19 mouse cellular contexts compared by ENCODE assay signal in genomic region chr9:75121126-75121525, GRCm38 (mm10). TPM values are rescaled to one million over a fixed set of nuclear protein-coding genes. Genes with fewer than 3 reads are reported as not detected.
A peak's percentile ranks its signal among the peaks of the same experiment; 100 is the strongest.
DNase-seq lines count a peak whose midpoint lies in the region; ATAC-seq and TF ChIP-seq lines count a peak whose summit lies in the region.
"Had no signal": no experiment of that assay in that cellular context is flagged by ENCODE, and none has a peak within 500 bp of the region (broad histone marks: within the 10 kb centered on the region; RNA-seq: fewer than 3 reads in every experiment).

No protein-coding gene starts in this region.

- no peak for TF ChIP-seq CTCF in left cerebral cortex, adult 2 months (IDR thresholded peaks at IDR 0.05)

- H3K27ac ChIP-seq in left cerebral cortex, adult 2 months: peak overlapping the region; percentile 63; the same call in 1 of the 2 replicates
- H3K27ac ChIP-seq: forebrain, embryonic 10.5 days; heart, embryonic 15.5 days; hindbrain, embryonic 13.5 days; midbrain, embryonic 13.5 days had no signal

- peak; percentile 76 for ATAC-seq in frontal cortex, adult (ENCODE audit: low TSS enrichment)
- ATAC-seq: forebrain, postnatal 0 days; liver, postnatal 0 days; midbrain, embryonic 13.5 days had no signal

- DNase-seq in frontal cortex, postnatal 14 days (ENCODE audit: low spot score in 2 of 2): no peak
- no peak for DNase-seq in left cerebral cortex, adult 2 months (ENCODE audit: extremely low spot score in 1 of 2, low spot score in 2 of 2)
- DNase-seq in left cerebral cortex, postnatal 10 days (ENCODE audit: extremely low spot score in 1 of 2, low spot score in 2 of 2): no peak
- DNase-seq in cerebellum, adult 8-10 months: peak; percentile 15
- DNase-seq in telencephalon, adult 2 months (ENCODE audit: low read depth, low spot score): peak; percentile 47
- no peak for DNase-seq in adrenal gland, postnatal 36 days
- DNase-seq: forebrain, postnatal 0 days; gastrocnemius, postnatal 36 days; heart, postnatal 36 days; kidney, adult 11 months; kidney, postnatal 4 days; liver, postnatal 0 days; lung, postnatal 10 days; thymus, postnatal 25 days had no signal

- intact Hi-C loops in left cerebral cortex, adult 2 months (cut with DNase I): no loop called here
- intact Hi-C loops in left cerebral cortex, postnatal 10 days (cut with DNase I): no loop called here

- no peak overlapping the region for H3K4me3 ChIP-seq in left cerebral cortex, adult 2 months
- H3K4me3 ChIP-seq: forebrain, embryonic 10.5 days; heart, embryonic 15.5 days; hindbrain, embryonic 13.5 days; midbrain, embryonic 13.5 days had no signal

RNA-seq across cellular contexts. Expression of gene Myo5a, which starts 50.3 kb away (rescaled TPM):
- 100 to 1,000 TPM; 307 to 308 TPM for total RNA-seq in left cerebral cortex, adult 2 months (2021)
- total RNA-seq in left cerebral cortex, postnatal 10 days (2021): 100 to 1,000 TPM; 235 to 265 TPM
- total RNA-seq in adrenal gland, postnatal 36 days (2021): 10 to 100 TPM; 49.7 to 51.3 TPM

Comparison
In these comparisons a context has a peak if more than half of its experiments do, and no peak if none do; other contexts are left out.
1. DNase-seq: peak in cerebellum, adult 8-10 months (single experiment) and telencephalon, adult 2 months (single experiment); none in frontal cortex, postnatal 14 days (0 of 2), left cerebral cortex, adult 2 months (0 of 2), left cerebral cortex, postnatal 10 days (0 of 2) and adrenal gland, postnatal 36 days (0 of 2).
2. RNA of gene Myo5a, which starts 50.3 kb away (total RNA-seq): 307 to 308 TPM in left cerebral cortex, adult 2 months and 235 to 265 TPM in left cerebral cortex, postnatal 10 days; 49.7 to 51.3 TPM in adrenal gland, postnatal 36 days; every median in the first group is over 4 times any median in the second.